Mouse (Mus musculus): ENCODE data around the gene Xkr8. TPM values are rescaled to one million over a fixed set of nuclear protein-coding genes. Genes with fewer than 3 reads are reported as not detected.
"Not testable (repeated sequence)": the region's sequence is repeated elsewhere in the genome, so short reads cannot be mapped to it uniquely, and the experiment has no call there.

Gene Xkr8
- total and polyA plus RNA-seq, 3 experiments = 1.2 to 2.9 (median 1.6) TPM

- peak within 1 kb of the TSS; percentile 74 for H3K27ac ChIP-seq
- H3K4me1 ChIP-seq (ENCODE audit: control insufficient read depth, insufficient read depth, low read length) = peaks cover 2% of the 10 kb centered on the region
- DNase-seq = peak; percentile 97 to 98
- peak within 1 kb of the TSS; percentile 64 for H3K4me3 ChIP-seq
- peak; percentile 76 for TF ChIP-seq EP300 (IDR thresholded peaks at IDR 0.05; ENCODE audit: insufficient read depth, low read depth, low read length)
- peak; percentile 48 for TF ChIP-seq POLR2A (IDR thresholded peaks at IDR 0.05; ENCODE audit: insufficient read depth, low read depth, low read length)
- TF ChIP-seq CTCF (IDR thresholded peaks at IDR 0.05) = no peak
- H3K27me3 ChIP-seq (ENCODE audit: control insufficient read depth, insufficient read depth, low read length) = no peaks in the 10 kb centered on the region
- H3K79me2 ChIP-seq (replicated peaks; ENCODE audit: control insufficient read depth, insufficient read depth, low read length) = no peaks in the 10 kb centered on the region
- H3K9ac ChIP-seq (ENCODE audit: low read depth, low read length) = peak within 1 kb of the TSS; percentile 74
- H3K36me3 ChIP-seq (ENCODE audit: control insufficient read depth, insufficient read depth, low read length) = no peaks in the 10 kb centered on the region
- under 1% methylated on average over 67 of the region's 71 CpGs for WGBS
- intact Hi-C loops (cut with DNase I) = no loop called here
Observed at GRCm38 (mm10) chr4:132767914-132768876, 35.8 kb upstream of the Xkr8 start, which contains the start of gene Rpa2. TSS of gene Rpa2 (plus strand) at chr4:132768332.

DNA sequence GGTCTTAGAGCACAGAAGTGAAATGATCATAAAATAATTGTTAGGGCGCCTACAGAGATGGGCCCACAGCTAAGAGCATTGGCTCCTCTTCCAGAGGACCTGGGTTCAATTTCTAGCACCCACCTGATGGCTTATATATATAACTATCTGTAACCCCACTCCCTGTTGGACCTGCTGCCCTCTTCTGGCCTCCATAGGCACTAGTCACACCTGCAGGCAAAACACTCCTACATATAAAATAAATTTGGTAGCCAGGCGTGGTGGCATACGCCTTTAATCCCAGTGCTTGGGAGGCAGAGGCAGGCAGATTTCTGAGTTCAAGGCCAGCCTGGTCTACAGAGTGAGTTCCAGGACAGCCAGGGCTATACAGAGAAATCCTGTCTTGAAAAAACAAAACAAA lies 30.8 kb upstream of the Xkr8 start:
- H3K4me1 ChIP-seq (ENCODE audit: control insufficient read depth, insufficient read depth, low read length); H3K9ac ChIP-seq (ENCODE audit: low read depth, low read length); H3K36me3 ChIP-seq (ENCODE audit: control insufficient read depth, insufficient read depth, low read length); H3K27ac ChIP-seq; H3K79me2 ChIP-seq (replicated peaks; ENCODE audit: control insufficient read depth, insufficient read depth, low read length); H3K27me3 ChIP-seq (ENCODE audit: control insufficient read depth, insufficient read depth, low read length); DNase-seq; H3K4me3 ChIP-seq; intact Hi-C loops (cut with DNase I): not testable (repeated sequence)
- 94% methylated on average over 3 of the region's 3 CpGs for WGBS

DNA sequence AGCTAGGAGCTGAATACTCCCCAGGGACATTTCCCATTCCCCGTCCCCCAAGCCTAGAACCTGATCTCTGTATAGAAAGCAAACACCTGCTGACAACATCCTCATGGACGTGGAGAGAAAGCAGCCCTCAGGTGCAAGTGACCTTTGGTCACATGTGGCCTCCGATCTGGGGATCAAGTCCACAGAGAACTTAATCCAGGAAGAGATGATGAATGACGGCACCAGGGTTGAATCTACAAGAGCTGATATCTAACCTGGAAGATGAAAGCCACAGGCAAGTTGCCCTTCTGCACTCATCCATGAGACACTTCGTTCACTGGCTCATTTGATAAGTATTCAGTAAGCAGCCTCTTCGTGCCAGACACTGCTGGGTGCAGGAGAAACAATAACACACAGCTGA lies 30.3 kb upstream of the Xkr8 start:
- no peak for TF ChIP-seq POLR2A (IDR thresholded peaks at IDR 0.05; ENCODE audit: insufficient read depth, low read depth, low read length)
- no peak for TF ChIP-seq EP300 (IDR thresholded peaks at IDR 0.05; ENCODE audit: insufficient read depth, low read depth, low read length)
- no peak for TF ChIP-seq CTCF (IDR thresholded peaks at IDR 0.05)
- intact Hi-C loops (cut with DNase I) = no loop called here
- Histone ChIP-seq H3K9ac (ENCODE audit: low read depth, low read length) (no peak overlapping the region), H3K4me3 (no peak overlapping the region), H3K36me3 (ENCODE audit: control insufficient read depth, insufficient read depth, low read length) (no peaks in the 10 kb centered on the region), H3K27me3 (ENCODE audit: control insufficient read depth, insufficient read depth, low read length) (no peaks in the 10 kb centered on the region), H3K4me1 (ENCODE audit: control insufficient read depth, insufficient read depth, low read length) (no peaks in the 10 kb centered on the region; the same call in 1 of the 2 replicates), H3K27ac (no peak overlapping the region), H3K79me2 (replicated peaks; ENCODE audit: control insufficient read depth, insufficient read depth, low read length) (no peaks in the 10 kb centered on the region)
- WGBS = 66% methylated on average over 6 of the region's 6 CpGs
- DNase-seq = no peak

DNA sequence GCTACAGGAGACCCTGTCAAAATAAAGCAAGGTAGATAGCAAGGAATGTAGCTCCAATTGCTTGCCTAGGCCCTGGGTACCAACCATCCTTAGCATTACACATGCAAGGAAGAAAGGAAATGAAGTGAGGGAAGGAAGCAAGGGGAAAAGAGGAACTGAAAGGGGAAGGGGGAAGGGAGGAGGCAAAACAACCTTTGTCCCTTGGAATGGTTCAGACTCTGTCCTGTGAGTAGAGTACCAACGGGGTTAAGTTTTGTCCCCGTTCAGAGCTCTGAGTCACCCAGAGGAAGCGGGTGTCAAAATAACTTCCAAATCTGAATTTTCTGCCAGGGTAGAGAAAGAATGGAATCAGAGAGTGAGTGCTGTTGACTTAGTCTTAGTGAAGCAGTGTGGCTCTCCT lies 27.9 kb upstream of the Xkr8 start:
- Histone ChIP-seq H3K79me2 (replicated peaks; ENCODE audit: control insufficient read depth, insufficient read depth, low read length) (no peaks in the 10 kb centered on the region), H3K4me3 (no peak overlapping the region), H3K27me3 (ENCODE audit: control insufficient read depth, insufficient read depth, low read length) (no peaks in the 10 kb centered on the region), H3K27ac (no peak overlapping the region), H3K9ac (ENCODE audit: low read depth, low read length) (no peak overlapping the region), H3K36me3 (ENCODE audit: control insufficient read depth, insufficient read depth, low read length) (no peaks in the 10 kb centered on the region), H3K4me1 (ENCODE audit: control insufficient read depth, insufficient read depth, low read length) (no peaks in the 10 kb centered on the region)
- DNase-seq = peak in 1 of 2 experiments; percentile 13
- intact Hi-C loops (cut with DNase I) = no loop called here
- TF ChIP-seq POLR2A (IDR thresholded peaks at IDR 0.05; ENCODE audit: insufficient read depth, low read depth, low read length) (no peak), EP300 (IDR thresholded peaks at IDR 0.05; ENCODE audit: insufficient read depth, low read depth, low read length) (no peak), CTCF (IDR thresholded peaks at IDR 0.05) (no peak)
- WGBS = 21% methylated on average over 3 of the region's 3 CpGs

DNA sequence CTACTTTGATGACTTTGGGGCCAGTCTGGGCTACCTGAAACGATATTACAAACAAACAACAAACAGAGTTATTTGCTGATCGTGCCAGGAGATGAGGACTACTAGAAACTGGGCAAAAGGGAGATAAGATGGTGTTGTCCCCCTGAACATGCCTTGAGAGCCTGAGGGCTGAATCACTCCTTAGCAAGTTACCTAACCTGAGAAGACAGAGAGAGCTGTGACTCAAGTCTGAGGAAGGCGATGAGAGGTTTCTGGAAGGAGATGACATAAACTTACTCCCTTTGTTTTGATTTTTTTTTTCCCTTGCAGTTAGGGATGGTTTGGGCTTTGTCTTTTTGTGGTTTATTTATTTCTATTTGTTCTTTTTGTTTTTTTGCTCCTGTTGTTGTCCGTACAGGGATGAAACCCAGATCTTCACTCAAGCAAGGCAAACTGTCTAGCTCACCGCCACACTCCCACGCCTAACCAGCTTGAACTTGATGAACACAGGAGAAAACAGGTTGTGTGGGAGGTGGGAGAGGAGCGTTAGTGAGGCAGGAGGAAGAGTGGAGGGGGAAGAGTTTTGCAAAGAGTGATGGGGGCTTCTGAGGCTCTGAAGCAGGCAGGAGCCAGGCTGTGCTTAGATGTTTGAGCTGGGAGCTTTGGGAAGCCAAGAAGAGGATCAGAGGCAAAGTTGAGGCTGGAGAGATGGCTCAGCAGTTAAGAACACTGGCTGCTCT lies 25.4 kb upstream of the Xkr8 start:
- DNase-seq = no peak
- Histone ChIP-seq H3K79me2 (replicated peaks; ENCODE audit: control insufficient read depth, insufficient read depth, low read length) (no peaks in the 10 kb centered on the region), H3K27ac (no peak overlapping the region), H3K4me1 (ENCODE audit: control insufficient read depth, insufficient read depth, low read length) (no peaks in the 10 kb centered on the region), H3K27me3 (ENCODE audit: control insufficient read depth, insufficient read depth, low read length) (no peaks in the 10 kb centered on the region), H3K4me3 (no peak overlapping the region), H3K36me3 (ENCODE audit: control insufficient read depth, insufficient read depth, low read length) (no peaks in the 10 kb centered on the region), H3K9ac (ENCODE audit: low read depth, low read length) (no peak overlapping the region)
- TF ChIP-seq POLR2A (IDR thresholded peaks at IDR 0.05; ENCODE audit: insufficient read depth, low read depth, low read length) (no peak), CTCF (IDR thresholded peaks at IDR 0.05) (no peak), EP300 (IDR thresholded peaks at IDR 0.05; ENCODE audit: insufficient read depth, low read depth, low read length) (no peak)
- 74% methylated on average over 7 of the region's 7 CpGs for WGBS
- intact Hi-C loops (cut with DNase I) = loop anchor here (5.0 kb wide), 1 partner anchor 65 kb away; no protein-coding TSS in a partner anchor

All from heart, adult 2 months (tissue).